27 mouse cellular contexts compared by ENCODE assay signal in the genomic region with DNA sequence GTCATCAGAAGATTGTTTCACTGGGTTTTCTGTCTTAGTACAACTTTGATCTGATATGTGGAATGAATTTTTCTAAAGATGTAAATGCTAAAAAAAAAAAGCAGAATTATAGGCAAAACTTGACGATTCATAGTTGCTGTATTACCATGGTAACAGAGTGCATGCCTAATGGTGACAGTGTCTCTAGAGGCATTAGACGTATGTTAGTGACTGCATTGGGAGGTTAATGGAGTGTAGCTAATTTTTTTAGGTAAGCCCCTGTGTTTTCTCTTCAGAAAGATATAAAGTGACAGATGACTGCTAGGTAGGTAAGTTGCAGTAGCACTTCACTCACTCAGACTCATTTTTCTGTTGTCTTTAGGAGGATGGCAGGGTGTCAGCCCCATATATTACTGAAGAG.
"Had no signal": no experiment of that assay in that cellular context is flagged by ENCODE, and none has a peak within 500 bp of the region (broad histone marks: within the 10 kb centered on the region; RNA-seq: fewer than 3 reads in every experiment).

No protein-coding gene starts in this region.

- H3K9ac ChIP-seq: limb, embryonic 12.5 days; limb, embryonic 15.5 days; liver, embryonic 14.5 days; liver, postnatal 0 days; lung, embryonic 14.5 days; midbrain, embryonic 13.5 days; neural tube, embryonic 13.5 days had no signal

- H3K4me3 ChIP-seq: layer of hippocampus, adult 2 months; limb, embryonic 12.5 days; limb, embryonic 15.5 days; megakaryocyte, embryonic 14.5 days; midbrain, embryonic 10.5 days; midbrain, embryonic 13.5 days; myocyte; neural tube, embryonic 13.5 days had no signal

- ATAC-seq: liver, postnatal 0 days; lung, postnatal 0 days; midbrain, embryonic 13.5 days; midbrain, embryonic 16.5 days had no signal

- H3K27me3 ChIP-seq: limb, embryonic 12.5 days; limb, embryonic 15.5 days; megakaryocyte, embryonic 14.5 days; midbrain, embryonic 13.5 days; neural tube, embryonic 13.5 days had no signal

- H3K9me3 ChIP-seq: limb, embryonic 12.5 days; limb, embryonic 15.5 days; megakaryocyte, embryonic 14.5 days; midbrain, embryonic 10.5 days; midbrain, embryonic 13.5 days; neural tube, embryonic 13.5 days had no signal

- H3K4me2 ChIP-seq: limb, embryonic 12.5 days; limb, embryonic 15.5 days; liver, embryonic 11.5 days; lung, embryonic 14.5 days; midbrain, embryonic 13.5 days; neural tube, embryonic 13.5 days had no signal

- H3K4me1 ChIP-seq: limb, embryonic 12.5 days; limb, embryonic 15.5 days; midbrain, embryonic 10.5 days; midbrain, embryonic 13.5 days; neural tube, embryonic 13.5 days had no signal

- H3K27ac ChIP-seq: kidney, postnatal 0 days; layer of hippocampus, adult 2 months; limb, embryonic 12.5 days; limb, embryonic 15.5 days; liver, embryonic 14.5 days; macrophage; midbrain, embryonic 10.5 days; midbrain, embryonic 13.5 days; neural tube, embryonic 13.5 days; stomach, postnatal 0 days had no signal

- DNase-seq: kidney, adult 2 months; kidney, postnatal 25 days; layer of hippocampus, adult 9-11 months; left cerebral cortex, postnatal 4 days; liver, postnatal 0 days; lung, embryonic 14.5 days; right cerebral cortex, adult 18-20 months; right cerebral cortex, postnatal 14 days; right cerebral cortex, postnatal 4 days; thymus, adult 2 months; thymus, postnatal 14 days; thymus, postnatal 4 days had no signal
